Mouse (Mus musculus) left cerebral cortex, postnatal 36 days (tissue): ENCODE results near the gene Ghsr. TPM values are rescaled to one million over a fixed set of nuclear protein-coding genes. Genes with fewer than 3 reads are reported as not detected.

Source experiments
- DNase-seq, 2 experiments: peaks; one replicate each; pipeline ENCODE4 v3.0.0; 2021 to 2022; ENCODE audit warnings: low spot score in 2 of 2, mixed read lengths in 1 of 2
- intact Hi-C: fragments of 180-260 bp; cut with DNase I; formaldehyde crosslinking; loops from one replicate; pipeline ENCODE4 v1.15.1; 2025
- total RNA-seq, 2 experiments: library from RNA; stranded (reverse); gene quantifications; 2 replicates each; pipeline ENCODE4 v1.2.3; 2021

Gene Ghsr
- under 1 TPM in 1 of 2 experiments, not detected in 1; 0.14 TPM for total RNA-seq

DNA sequence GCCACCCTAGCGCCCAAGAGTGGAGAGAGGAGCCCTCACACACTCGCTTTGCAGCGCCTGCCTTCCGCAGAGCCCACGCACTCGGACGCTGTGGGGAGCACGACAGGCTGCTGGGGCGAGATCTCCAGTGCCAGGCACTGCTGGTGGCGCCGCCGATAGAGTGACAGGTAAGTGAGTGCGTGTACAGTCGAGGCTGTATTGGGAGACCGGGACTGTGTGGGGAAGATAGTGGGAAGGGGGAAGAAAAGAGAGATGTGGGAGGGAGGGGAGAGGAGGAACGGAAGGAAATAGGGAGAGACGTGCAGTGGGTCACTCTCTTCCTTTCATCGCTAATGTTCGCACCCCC lies at the start of gene Ghsr:
TSS of gene Ghsr (plus strand) at position 76 of the 346 bp plus-strand sequence.
- no peak for DNase-seq
- intact Hi-C loops = no loop called here

DNA sequence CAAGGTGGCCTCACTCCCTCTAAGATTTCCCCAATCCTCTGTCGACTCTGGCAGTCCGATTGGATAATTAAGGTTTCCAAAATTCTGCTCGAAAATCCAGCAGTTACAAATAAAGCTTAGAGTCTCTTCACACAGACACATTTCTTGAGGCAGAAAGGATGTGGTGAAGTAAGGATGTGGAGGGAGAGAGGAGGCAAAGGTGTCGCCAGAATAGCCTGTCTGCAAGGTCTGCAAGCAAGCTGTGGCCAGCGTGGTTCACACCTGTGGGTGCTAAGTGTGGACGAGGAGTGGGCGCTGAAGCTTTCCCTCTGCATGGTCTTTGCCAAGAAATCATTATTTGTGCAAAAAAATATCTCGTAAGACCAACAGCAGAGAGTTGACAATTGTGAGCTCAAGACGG lies 48.6 kb upstream of the Ghsr start:
- intact Hi-C loops = no loop called here
- no peak for DNase-seq

DNA sequence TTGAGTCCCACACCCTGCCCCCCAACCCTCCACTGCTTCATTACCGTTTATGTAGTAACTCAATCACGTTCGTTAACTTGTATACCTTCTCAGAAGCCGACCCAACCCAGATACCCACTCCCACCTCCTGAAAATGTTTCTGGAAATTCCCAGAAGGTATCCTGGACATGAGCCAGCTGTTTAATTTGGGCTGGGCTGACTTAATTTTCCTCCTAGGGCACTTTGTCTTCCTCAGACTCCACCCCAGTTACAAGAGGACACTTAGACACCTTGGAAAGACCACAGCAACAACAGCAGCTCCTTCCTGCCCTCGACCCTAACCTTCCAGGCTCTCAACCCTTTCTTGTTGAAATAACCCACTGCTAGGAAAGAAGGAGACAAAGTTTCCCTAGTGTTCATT lies 47.6 kb upstream of the Ghsr start:
- DNase-seq = no peak
- intact Hi-C loops = no loop called here

DNA sequence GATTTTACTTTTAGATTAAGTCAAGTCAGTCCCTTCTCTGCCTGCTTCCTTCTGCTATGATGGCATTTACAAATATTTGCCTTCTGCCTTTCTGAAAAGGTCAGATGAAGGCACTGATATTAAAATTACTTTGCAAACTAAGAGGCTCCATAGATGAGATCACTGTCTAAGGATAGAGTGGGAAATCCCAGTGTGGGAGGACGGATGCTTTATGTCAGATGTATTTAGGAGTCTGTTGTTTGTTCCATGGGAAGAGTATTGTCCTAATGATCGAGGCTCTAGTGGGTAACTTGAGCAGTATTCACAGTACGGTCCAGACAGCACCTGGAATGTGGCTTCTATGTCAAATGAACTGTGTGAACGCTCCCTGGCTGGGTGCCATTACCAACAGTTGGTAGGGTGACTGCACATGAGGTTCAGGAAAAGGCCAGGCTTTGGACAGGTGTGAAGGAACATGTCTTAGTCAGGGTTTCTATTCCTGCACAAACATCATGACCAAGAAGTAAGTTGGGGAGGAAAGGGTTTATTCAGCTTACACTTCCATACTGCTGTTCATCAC lies 44.4 kb upstream of the Ghsr start:
- no peak for DNase-seq
- intact Hi-C loops = no loop called here

DNA sequence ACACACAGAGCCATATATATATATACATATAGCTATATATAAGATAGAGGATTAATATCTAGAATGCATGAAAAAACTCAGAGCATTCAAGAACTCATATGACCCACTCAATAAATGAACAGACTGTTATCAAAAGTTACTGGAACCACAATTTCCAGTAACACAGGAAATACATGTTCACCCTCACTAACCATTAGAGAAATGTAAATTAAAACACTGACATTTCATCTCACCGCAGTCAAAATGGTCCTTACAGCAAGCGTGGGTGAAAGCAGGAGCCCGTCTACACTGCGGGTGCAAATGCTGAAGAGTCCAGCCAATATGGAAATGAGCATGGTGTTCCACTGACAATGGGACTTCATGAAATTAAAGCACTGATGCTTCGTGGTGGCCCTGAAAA lies 40.4 kb upstream of the Ghsr start:
- intact Hi-C loops = no loop called here
- no peak for DNase-seq

DNA sequence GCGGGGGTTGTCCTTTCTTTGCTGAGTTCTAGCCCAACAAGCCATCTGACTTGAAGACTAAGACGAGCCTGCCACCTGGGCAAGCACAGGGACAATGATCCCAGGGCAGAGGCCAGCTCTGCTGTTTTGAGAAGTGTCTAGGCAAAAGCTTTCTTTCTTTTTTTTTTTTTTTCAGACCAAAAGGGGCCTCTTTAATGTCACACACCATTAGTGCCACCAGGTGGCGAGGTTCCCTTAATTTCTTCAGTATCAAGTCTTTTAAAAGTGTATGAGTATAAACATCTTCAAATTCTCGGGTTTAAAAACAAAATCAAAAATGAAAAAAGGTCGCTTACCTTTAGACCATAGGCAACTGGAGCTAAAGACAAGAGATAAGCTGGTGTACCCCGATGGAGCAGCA lies 32.7 kb upstream of the Ghsr start:
- intact Hi-C loops = loop anchor here (5.0 kb wide), 1 partner anchor 124 kb away; no protein-coding TSS in a partner anchor
- DNase-seq = no peak

DNA sequence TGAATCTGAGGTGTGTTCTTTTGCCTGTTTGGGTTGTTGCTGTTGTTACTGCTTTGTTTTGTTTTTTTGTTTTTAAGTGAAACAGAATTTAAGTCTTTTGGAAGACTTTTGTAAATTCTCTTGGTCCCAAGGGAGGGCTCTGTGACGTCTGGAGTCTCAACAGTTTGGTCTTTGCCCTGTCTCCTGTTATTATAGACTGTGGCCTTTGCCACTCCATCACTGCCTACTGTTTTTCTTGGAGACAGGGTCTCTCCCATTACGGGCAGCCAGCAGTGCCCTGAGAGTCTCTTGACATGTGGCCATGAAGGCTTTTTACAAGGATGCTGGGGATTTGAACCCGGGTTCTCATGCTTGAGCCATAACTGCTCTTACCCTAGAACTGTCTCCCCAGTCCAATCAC lies 32.3 kb upstream of the Ghsr start:
- intact Hi-C loops = loop anchor here (5.0 kb wide), 1 partner anchor 123 kb away; no protein-coding TSS in a partner anchor
- no peak for DNase-seq

DNA sequence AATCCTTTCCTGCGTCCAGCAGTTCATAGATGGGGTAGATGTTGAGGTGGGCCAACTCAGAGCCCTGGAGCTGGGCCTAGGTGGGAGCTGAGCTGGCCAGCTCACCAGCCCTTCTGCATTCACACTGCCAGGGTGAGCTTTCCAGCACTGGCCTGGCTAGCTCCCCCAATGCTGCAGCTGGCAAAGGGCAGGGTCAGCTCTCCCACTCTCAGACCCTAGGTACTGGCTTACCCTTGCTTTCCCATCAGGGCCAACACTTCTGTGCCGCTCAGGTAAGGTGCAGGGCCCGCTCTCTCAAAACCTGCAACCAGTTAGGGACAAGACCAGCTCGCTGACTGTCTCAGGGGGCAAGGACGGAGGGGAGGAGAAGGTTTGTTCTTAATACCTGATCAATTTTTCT lies 30.4 kb upstream of the Ghsr start:
- DNase-seq = no peak
- intact Hi-C loops = no loop called here

DNA sequence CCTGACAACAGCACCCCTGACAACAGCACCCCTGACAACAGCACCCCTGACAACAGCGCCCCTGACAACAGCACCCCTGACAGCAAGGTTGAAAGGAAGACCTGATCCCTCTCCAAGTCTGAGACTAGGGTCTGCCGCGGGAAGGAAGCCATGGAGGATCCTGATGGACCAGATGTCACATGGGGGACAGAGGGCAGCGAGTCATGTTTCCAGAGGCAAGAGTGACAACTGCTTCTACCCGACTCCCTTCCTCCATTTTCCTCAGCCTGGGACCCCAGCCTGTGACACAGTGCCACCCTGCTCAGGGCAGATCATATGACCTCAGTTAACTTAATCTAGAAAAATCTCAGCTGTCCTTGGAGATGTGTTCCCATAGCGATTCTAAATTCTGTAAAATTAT lies 28.7 kb upstream of the Ghsr start:
- DNase-seq = no peak
- intact Hi-C loops = no loop called here

DNA sequence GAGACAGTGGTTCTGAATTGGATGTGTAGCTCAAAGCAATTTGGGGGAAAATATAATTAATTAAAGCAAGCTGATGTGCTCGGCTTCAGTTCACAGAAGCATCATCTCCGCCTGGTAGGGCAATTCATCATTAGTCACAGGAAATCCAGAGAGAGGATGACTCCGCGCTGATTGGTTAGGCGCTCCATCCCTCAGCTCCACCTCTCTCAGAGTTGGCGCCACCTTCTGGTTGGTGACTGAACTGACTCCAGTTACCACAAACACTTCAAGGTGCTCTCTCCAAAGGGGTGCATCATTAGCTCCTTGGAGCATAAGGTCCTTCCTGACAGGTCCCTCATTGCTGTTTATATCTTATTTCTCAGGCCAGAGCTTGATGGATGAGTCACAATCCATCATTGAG lies 25.6 kb upstream of the Ghsr start:
- no peak for DNase-seq

DNA sequence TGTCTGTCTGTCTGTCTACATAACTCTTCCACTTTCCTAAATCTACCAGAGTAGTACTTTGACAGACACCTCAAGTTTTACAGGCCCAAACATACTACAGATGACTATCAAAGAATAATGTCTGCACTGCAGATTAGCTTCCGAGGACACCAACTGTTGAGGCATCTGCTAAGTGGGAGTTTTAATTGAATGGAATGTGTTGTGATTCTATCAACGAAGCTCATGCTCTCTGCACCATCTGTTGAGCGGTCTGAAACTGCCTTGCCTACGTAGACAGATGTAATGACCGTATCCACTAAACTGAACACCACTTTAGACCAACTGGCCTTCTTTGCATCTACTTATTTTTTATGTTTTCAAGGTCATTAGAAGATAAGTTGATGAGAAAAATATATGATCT lies 22.7 kb upstream of the Ghsr start:
- intact Hi-C loops = no loop called here

More for the DNA sequence above, 25.6 kb upstream of the Ghsr start:
- intact Hi-C loops = no loop called here

DNA sequence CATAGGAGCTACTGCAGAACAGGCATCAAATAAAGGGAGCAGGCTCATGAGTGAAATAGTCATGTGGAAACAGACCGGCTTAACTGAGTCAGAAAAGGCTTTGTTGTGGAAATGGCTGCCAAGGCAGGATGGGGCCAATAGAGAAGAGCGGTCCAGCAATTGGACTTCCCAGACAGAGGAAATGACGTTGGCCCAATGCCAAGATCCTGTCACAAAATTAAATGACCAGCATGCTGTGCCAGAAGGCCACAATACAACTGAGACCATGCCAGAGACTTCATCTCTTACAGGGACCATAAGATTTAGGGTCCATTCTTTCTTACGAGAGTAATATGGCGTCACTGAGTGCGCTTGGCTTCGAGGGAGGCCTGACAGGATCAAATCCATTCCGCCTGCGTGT lies 20.0 kb upstream of the Ghsr start:
- intact Hi-C loops = no loop called here
- DNase-seq = no peak

More for the DNA sequence above, 22.7 kb upstream of the Ghsr start:
- peak in 1 of 2 experiments; percentile 12 for DNase-seq

DNA sequence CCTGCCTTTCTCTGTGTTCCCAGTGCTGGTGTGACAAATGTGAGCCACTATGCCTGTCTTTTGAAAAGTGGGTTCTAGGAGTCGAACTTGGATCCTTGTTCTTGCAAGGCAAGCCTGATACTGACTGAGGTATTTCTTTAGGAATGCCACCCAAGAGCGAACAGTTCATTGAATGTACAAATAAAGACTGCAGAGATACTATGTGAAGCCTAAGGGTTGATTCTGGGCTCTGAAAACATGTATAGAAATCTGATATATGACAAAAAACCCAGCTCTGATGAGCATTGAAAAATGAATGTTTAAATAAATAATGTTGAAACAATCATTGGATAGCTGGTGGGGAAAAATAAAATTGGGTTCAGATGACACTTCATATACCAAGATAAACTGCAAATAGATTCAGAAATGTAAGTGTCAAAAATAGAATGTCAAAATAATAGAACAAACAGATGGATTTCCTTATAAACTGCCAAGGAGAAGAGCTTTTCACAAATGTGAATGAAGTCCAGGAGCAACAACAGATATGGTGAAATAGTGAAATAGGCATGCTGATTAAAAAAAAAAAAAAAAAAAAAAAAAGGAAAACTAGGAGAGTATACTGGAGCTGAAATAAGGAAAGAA lies 11.9 kb upstream of the Ghsr start:
- intact Hi-C loops = no loop called here
- DNase-seq = no peak

DNA sequence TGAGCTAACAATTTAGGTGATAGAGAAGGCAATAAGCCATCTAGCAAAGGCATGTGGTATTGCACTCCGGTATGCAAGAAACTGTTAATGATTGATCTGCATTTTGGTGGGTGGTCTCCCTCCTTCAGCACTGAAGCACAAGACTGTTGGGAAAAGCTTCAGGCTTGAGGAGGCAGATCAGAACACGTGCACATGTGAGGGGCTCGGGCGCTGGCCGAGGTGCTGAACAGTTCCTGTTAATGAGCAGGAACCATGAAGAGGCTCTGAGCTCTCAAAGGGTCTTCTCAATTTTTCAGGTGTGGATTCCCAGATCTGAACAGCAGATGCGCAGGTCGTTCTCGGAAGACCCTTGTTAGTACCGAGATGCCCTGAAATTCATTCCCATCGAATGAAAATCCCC lies 1.0 kb upstream of the Ghsr start:
- intact Hi-C loops = no loop called here
- no peak for DNase-seq

DNA sequence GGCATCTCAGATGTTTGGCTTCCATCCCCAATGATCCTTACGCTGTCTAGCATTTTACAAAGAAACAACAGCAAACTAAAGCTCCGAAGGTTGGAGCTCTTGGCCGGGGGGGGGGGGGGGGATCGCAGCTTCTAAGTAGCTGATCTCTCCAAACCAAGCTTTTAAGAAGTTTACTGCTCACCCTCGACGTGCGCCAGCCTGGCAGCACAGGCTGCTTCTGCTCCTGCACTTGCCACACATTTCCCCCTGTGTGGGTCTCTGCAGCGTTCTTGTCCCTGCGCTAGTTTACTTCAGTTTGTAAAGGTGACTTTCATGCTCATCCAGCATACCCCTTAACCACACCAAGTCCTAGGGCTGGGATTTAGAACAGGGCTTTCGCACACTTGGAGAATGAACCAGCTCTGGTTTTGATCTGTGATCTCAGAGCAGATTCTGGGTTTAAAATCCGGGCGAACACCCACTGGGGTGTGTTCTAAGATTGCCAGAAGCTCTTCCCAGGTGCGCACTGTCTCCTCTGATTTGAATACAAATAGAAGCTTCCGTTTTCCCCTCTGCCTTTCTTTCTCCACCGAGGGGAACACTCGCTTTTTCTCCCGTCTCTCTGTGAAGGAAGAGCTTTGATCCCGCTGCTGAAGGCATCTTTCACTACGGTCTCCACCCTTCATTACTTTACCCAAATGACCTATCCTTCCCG lies 422 bp upstream of the Ghsr start:
- no peak for DNase-seq
- intact Hi-C loops = no loop called here

DNA sequence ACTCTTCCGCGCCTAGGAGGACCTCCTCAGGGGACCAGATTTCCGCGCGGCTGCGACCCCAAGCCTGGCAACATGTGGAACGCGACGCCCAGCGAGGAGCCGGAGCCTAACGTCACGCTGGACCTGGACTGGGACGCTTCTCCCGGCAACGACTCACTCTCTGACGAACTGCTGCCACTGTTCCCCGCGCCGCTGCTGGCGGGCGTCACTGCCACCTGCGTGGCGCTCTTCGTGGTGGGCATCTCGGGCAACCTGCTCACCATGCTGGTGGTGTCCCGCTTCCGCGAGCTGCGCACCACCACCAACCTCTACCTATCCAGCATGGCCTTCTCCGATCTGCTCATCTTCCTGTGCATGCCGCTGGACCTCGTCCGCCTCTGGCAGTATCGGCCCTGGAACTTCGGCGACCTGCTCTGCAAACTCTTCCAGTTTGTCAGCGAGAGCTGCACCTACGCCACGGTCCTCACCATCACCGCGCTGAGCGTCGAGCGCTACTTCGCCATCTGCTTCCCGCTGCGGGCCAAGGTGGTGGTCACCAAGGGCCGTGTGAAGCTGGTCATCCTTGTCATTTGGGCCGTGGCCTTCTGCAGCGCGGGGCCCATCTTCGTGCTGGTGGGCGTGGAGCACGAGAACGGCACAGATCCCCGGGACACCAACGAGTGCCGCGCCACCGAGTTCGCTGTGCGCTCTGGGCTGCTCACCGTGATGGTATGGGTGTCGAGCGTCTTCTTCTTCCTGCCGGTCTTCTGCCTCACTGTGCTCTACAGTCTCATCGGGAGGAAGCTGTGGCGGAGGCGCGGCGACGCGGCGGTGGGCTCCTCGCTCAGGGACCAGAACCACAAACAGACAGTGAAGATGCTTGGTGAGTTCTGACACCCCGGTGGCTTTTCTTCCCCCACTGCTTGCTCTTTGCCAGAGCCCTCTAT lies 837 bp downstream of the Ghsr start:
- peak in 1 of 2 experiments; percentile 14 for DNase-seq
- intact Hi-C loops = no loop called here

DNA sequence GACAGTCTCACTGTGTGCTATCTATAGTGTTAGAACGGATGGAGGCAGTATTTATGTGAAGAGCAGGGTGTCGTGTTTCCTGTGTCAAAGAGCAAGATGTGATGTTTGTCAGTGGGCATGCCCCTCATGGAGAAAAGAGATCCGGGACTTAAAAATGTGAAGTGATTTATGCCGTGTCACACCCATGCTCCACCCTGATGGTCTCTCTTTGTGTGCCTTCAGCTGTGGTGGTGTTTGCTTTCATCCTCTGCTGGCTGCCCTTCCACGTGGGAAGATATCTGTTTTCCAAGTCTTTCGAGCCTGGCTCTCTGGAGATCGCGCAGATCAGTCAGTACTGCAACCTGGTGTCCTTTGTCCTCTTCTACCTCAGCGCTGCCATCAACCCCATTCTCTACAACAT lies 3.2 kb downstream of the Ghsr start:
- DNase-seq = no peak
- intact Hi-C loops = no loop called here

DNA sequence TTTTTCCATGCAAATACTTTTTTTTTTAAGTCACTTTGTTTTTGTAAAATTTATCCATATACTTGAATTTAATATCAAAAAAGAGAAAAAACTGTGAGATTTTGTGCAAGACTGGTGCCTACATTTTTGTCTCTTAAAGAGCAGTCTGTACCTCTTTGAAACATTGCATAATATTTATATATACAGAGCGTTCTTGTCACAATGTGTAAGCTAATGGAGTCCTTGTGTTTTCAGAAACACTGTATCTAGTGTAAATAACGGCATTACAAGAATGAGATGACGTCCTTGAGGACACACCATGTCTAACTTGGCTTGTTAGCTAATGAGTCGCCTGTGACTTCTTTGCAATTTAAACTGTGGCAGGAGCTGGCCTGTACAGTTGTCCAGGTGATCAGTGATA lies 6.8 kb downstream of the Ghsr start:
- intact Hi-C loops = no loop called here

DNA sequence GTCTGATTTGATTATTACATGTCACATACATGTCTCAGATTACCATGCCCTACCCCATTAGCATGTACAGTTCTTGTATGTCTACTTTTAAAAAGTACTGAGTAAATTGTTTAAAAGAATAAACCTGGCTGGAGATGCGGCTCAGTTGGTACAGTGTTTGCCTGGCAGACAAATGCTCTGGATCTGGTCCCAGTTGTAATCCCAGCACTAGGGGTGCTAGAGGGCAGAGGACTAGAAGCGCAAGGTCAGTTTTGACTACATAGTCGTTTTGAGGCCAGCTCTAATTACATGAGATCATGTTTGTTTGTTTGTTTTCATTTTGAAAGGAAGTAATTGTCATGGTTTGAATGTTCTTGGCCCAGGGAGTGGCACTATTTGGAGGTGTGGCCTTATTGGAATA lies 13.7 kb downstream of the Ghsr start:
- intact Hi-C loops = no loop called here
- no peak for DNase-seq

More for the DNA sequence above, 6.8 kb downstream of the Ghsr start:
- no peak for DNase-seq

DNA sequence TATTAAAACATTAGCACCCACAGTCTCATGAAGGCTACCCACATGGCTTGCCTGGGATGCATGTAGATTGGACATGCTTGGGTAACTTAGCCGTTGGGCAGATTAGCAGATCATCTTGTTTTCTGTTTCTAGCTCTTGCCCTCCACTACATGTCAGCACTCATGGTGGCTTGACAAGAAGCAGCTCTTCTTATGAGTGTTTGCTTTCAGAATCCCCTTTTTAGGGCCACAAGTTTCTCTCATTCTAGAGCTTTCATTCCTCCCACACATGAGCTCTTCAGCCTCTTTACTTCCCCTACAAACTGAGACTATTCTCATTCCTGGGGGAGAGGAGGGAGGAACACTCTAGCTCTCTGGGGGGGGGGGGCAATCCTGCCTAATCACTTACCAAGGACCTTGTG lies 18.8 kb downstream of the Ghsr start:
- no peak for DNase-seq
- intact Hi-C loops = no loop called here
